Mouse (Mus musculus): Measurements from ENCODE around the gene Grk5.

Gene Grk5

DNA sequence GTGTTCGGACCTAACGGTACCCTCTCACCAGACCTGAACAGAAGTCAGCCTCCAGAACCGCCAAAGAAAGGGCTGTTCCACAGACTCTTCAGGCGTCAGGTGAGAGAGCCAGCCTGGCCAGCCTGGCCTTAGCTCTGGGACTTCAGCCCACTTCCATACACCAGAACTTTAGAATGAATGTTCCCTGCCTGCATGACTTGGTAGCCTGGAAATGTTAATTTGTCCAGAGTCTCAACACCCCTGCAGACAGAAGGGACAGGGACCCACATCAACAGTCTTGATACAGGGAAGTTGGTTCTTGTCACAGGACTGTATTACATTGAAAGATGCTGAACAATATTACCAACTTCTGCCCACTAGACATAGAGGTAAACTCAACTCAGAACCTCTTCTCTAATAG, 201.0 kb downstream of the Grk5 start:
- in situ Hi-C loops (cut with MboI; ENCODE audit: low pct_unique_long_range_greater_than_20kb in 1 of 2, low sequenced_read_pairs in 2 of 2, unreplicated experiment in 1 of 2) = no loop called here

- in situ Hi-C loops (cut with MboI; ENCODE audit: low pct_unique_long_range_greater_than_20kb in 1 of 2, low sequenced_read_pairs in 2 of 2, unreplicated experiment in 1 of 2) = no loop called here
These were observed 207.2 kb downstream of the Grk5 start for GRCm38 (mm10) chr19:61096776-61097175.

GRCm38 (mm10) chr19:61097764-61098163, 208.2 kb downstream of the Grk5 start:
- in situ Hi-C loops (cut with MboI; ENCODE audit: low pct_unique_long_range_greater_than_20kb in 1 of 2, low sequenced_read_pairs in 2 of 2, unreplicated experiment in 1 of 2) = no loop called here

- in situ Hi-C loops (cut with MboI; ENCODE audit: low pct_unique_long_range_greater_than_20kb in 1 of 2, low sequenced_read_pairs in 2 of 2, unreplicated experiment in 1 of 2) = no loop called here
These were observed 220.6 kb downstream of the Grk5 start for GRCm38 (mm10) chr19:61110184-61110583.

- in situ Hi-C loops (cut with MboI; ENCODE audit: low pct_unique_long_range_greater_than_20kb in 1 of 2, low sequenced_read_pairs in 2 of 2, unreplicated experiment in 1 of 2) = no loop called here
These were observed 241.5 kb downstream of the Grk5 start for GRCm38 (mm10) chr19:61131096-61131495.

GRCm38 (mm10) chr19:61138655-61139054, 249.1 kb downstream of the Grk5 start:
- in situ Hi-C loops (cut with MboI; ENCODE audit: low pct_unique_long_range_greater_than_20kb in 1 of 2, low sequenced_read_pairs in 2 of 2, unreplicated experiment in 1 of 2) = no loop called here

- in situ Hi-C loops (cut with MboI; ENCODE audit: low pct_unique_long_range_greater_than_20kb in 1 of 2, low sequenced_read_pairs in 2 of 2, unreplicated experiment in 1 of 2) = no loop called here
These were observed 251.0 kb downstream of the Grk5 start, which contains the start of gene Zfp950 for GRCm38 (mm10) chr19:61140342-61141206. Gene Zfp950, minus strand, starts transcription at chr19:61140840.

DNA sequence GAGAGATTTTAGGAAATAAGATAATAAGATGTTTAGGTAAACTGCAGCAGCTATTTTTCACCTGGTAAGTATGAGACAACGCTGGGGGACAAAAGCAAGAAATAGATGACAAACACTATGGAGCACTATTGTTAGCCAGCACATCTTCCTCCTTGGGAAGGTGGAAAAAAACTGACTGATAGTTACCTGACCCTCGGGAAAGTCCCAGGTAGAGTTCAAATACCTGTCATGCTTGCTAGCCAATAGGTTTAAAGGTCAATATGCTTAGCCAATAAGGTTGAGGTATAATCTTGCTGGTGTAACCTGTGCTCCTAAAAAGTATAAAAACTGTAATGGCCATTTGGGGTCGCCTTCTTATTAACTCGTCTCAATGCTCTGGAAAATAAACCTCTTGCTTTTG, 251.8 kb downstream of the Grk5 start:
- in situ Hi-C loops (cut with MboI; ENCODE audit: low pct_unique_long_range_greater_than_20kb in 1 of 2, low sequenced_read_pairs in 2 of 2, unreplicated experiment in 1 of 2) = no loop called here

All from mouse embryonic stem cell (cell line).